Mouse (Mus musculus): ENCODE measurements around the gene Krtap7-1.

The Krtap7-1 gene

GRCm38 (mm10) chr16:89487852-89488251 lies 20.3 kb downstream of the Krtap7-1 start, which contains the start of gene Krtap8-1:
Gene Krtap8-1 (minus strand): TSS chr16:89487952.
- DNase-seq (ENCODE audit: low read depth, low spot score): no peak
- H3K36me3 ChIP-seq (ENCODE audit: control insufficient read depth, insufficient read depth, low read length, poor library complexity, severe bottlenecking): no peaks in the 10 kb centered on the region
- H3K27me3 ChIP-seq (ENCODE audit: control insufficient read depth, insufficient read depth, low read length, poor library complexity, severe bottlenecking): no peaks in the 10 kb centered on the region

GRCm38 (mm10) chr16:89477679-89478314 lies 30.3 kb downstream of the Krtap7-1 start:
- Histone ChIP-seq H3K36me3 (ENCODE audit: control insufficient read depth, insufficient read depth, low read length, poor library complexity, severe bottlenecking) (no peaks in the 10 kb centered on the region), H3K27me3 (ENCODE audit: control insufficient read depth, insufficient read depth, low read length, poor library complexity, severe bottlenecking) (no peaks in the 10 kb centered on the region)
- no peak for DNase-seq (ENCODE audit: low read depth, low spot score)

- Histone ChIP-seq H3K36me3 (ENCODE audit: control insufficient read depth, insufficient read depth, low read length, poor library complexity, severe bottlenecking) (no peaks in the 10 kb centered on the region), H3K27me3 (ENCODE audit: control insufficient read depth, insufficient read depth, low read length, poor library complexity, severe bottlenecking) (no peaks in the 10 kb centered on the region; the same call in 1 of the 2 replicates)
- DNase-seq (ENCODE audit: low read depth, low spot score): no peak
Measured at GRCm38 (mm10) chr16:89461189-89461588, 46.9 kb downstream of the Krtap7-1 start.

Data from splenic B cell, adult 2 months (primary cell).